Mouse (Mus musculus) heart, embryonic 16.5 days (tissue): Measurements from ENCODE around the gene Garem2. TPM values are rescaled to one million over a fixed set of nuclear protein-coding genes. Genes with fewer than 3 reads are reported as not detected.

Experiments
- ATAC-seq: fragments of 200-750 bp; cut with Nextera tagmentation; replicated peaks from 2 replicates; pipeline ENCODE4 v1.8.0; 2017; ENCODE audit warnings: moderate number of reproducible peaks; ENCODE audit not compliant: insufficient read depth, low FRiP score; ENCODE audit errors: extremely low read depth
- H3K27ac ChIP-seq: fragments of 300-500 bp; sonication (generic); 2 replicates; pipeline ENCODE4 v1.5.1; 2014; ENCODE audit warnings: mild to moderate bottlenecking, low read length, control low read depth, moderate library complexity
- H3K27me3 ChIP-seq: fragments of 300-500 bp; sonication (generic); 2 replicates; pipeline ENCODE4 v1.6.1; 2014; ENCODE audit warnings: low read length, mixed read lengths; ENCODE audit not compliant: control insufficient read depth, insufficient read depth
- H3K36me3 ChIP-seq: fragments of 300-500 bp; sonication (generic); 2 replicates; pipeline ENCODE4 v1.6.1; 2014; ENCODE audit not compliant: control insufficient read depth, insufficient read depth
- H3K4me1 ChIP-seq: fragments of 300-500 bp; sonication (generic); 2 replicates; pipeline ENCODE4 v1.6.1; 2014; ENCODE audit warnings: low read length, mixed read lengths; ENCODE audit not compliant: control insufficient read depth, insufficient read depth
- H3K4me2 ChIP-seq: fragments of 300-500 bp; sonication (generic); 2 replicates; pipeline ENCODE4 v1.6.1; 2014; ENCODE audit warnings: low read depth, mild to moderate bottlenecking, control low read depth, low read length
- H3K4me3 ChIP-seq: fragments of 300-500 bp; sonication (generic); 2 replicates; pipeline ENCODE4 v1.5.1; 2014; ENCODE audit warnings: mild to moderate bottlenecking, control low read depth, low read length
- H3K9ac ChIP-seq: fragments of 300-500 bp; sonication (generic); 2 replicates; pipeline ENCODE4 v1.6.1; 2014; ENCODE audit warnings: low read length, control low read depth
- H3K9me3 ChIP-seq: fragments of 300-500 bp; sonication (generic); replicated peaks from 2 replicates; pipeline ENCODE4 v1.6.1; 2016; ENCODE audit warnings: low read length; ENCODE audit not compliant: control insufficient read depth
- WGBS: fragments of 180-500 bp; shearing (Covaris S2); extraction: QIAGEN DNeasy Blood & Tissue Kit; methylation state at CpG from one replicate; pipeline ENCODE4 v1.1.7; 2014; 5-methylcytosine and 5-hydroxymethylcytosine counted together
- polyA plus RNA-seq: library from polyadenylated mRNA; unstranded; fragments of >200 nt; fragmentation: Nextera tagmentation; extraction: Ambion mirVana; gene quantifications from 2 replicates; pipeline ENCODE4 v1.2.1, GENCODE M21; 2015

The Garem2 gene
- polyA plus RNA-seq, 1 experiment from 2014 or later, result 0.12 TPM

DNA sequence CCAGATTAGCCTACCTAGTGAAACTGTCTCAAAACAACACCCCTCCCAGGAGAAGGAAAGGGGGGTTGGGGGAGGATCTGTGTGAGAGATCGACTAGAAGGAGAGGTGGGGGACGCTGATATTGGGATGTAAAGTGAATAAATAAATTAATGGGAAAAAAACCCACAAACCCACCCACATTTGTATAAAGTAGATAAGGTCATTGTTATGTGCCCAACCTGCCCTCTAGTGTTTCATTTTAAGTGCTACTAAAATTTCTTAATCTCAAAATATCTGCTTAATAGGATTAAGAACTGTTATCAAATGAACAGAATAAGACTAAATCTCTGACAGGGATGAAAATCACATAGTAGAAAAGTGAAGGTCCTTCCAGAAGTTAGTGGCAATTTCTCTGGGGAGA is 10.6 kb upstream of the Garem2 start:
- H3K4me1 ChIP-seq, result no peaks in the 10 kb centered on the region
- H3K27me3 ChIP-seq, result no peaks in the 10 kb centered on the region
- no peaks in the 10 kb centered on the region for H3K9me3 ChIP-seq
- 52% methylated on average over 2 of the region's 2 CpGs for WGBS
- no peak overlapping the region for H3K27ac ChIP-seq
- no peak overlapping the region for H3K4me3 ChIP-seq
- no peak overlapping the region for H3K9ac ChIP-seq
- no peak overlapping the region for H3K4me2 ChIP-seq
- no peaks in the 10 kb centered on the region for H3K36me3 ChIP-seq
- ATAC-seq, result no peak

DNA sequence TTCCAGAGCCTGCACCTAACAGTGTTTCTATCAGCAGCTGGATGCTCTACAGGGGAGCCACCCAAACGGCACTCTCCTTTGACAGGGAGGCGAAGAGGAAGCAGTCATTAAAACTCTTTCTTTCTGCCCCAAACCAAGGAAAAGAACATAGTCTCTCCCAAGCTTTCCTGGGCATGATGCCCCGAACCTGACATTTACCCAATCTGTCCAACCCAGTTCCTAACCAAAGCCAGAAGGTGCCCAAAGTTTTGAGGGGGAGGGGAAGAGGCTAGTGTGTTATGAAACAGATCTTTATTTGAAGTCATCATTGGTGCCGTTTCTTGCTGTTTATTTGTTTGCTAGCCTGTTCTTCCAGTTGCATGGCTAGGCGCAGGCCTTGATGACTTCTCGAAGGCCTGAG is 9.2 kb upstream of the Garem2 start:
- no peaks in the 10 kb centered on the region for H3K9me3 ChIP-seq
- H3K9ac ChIP-seq, result no peak overlapping the region
- no peaks in the 10 kb centered on the region for H3K4me1 ChIP-seq
- H3K27me3 ChIP-seq, result no peaks in the 10 kb centered on the region
- no peak overlapping the region for H3K27ac ChIP-seq
- 70% methylated on average over 6 of the region's 6 CpGs for WGBS
- no peaks in the 10 kb centered on the region for H3K36me3 ChIP-seq
- no peak overlapping the region for H3K4me3 ChIP-seq
- ATAC-seq, result no peak
- H3K4me2 ChIP-seq, result no peak overlapping the region

DNA sequence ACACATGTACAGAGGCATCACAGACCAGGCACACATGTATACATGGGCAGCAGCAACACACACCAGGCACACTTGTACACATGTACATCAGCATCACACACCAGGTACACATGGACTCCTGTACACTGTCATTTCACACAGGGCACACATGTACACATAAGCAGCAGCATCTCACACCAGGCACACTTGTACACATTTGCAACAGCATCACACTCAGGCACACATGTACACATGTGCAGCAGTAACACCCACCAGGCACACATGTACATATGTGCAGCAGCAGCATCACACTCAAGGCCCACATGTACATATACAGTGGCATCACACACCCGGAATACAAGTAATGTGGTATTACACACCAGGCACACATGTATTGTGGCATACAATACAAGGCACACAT is 6.7 kb upstream of the Garem2 start:
- 86% methylated on average over 1 of the region's 1 CpGs for WGBS
- Histone ChIP-seq H3K4me1 (no peaks in the 10 kb centered on the region), H3K4me3 (no peak overlapping the region)

DNA sequence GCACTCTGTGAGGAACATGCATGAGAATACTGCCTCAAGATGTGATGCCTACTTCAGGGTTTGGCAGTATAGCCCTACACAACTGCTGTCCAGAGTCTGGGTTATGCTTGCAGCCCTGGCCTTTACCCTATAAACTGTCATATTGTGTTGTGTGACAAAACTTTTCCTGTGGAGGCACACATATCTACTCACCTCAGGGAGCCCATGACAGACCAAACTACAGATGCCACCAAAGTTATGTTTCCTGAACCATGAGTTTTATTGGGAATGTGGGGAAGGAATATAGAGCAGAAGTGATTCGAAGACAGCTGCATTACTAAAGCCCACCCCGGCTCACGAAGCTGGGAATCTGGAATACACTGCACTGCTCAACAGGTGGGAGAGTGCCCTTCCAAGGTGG is 1.6 kb upstream of the Garem2 start:
- Histone ChIP-seq H3K9ac (no peak overlapping the region), H3K36me3 (no peaks in the 10 kb centered on the region), H3K27ac (no peak overlapping the region), H3K9me3 (no peaks in the 10 kb centered on the region), H3K4me1 (peaks cover 10% of the 10 kb centered on the region; the same call in 1 of the 2 replicates), H3K27me3 (peaks cover 51% of the 10 kb centered on the region), H3K4me3 (no peak overlapping the region), H3K4me2 (no peak overlapping the region)
- no peak for ATAC-seq
- WGBS, result 81% methylated on average over 3 of the region's 3 CpGs

More for the DNA sequence above, 6.7 kb upstream of the Garem2 start:
- Histone ChIP-seq H3K4me2 (no peak overlapping the region), H3K9me3 (no peaks in the 10 kb centered on the region), H3K27me3 (peaks cover 3% of the 10 kb centered on the region; the same call in 1 of the 2 replicates), H3K27ac (no peak overlapping the region), H3K9ac (no peak overlapping the region), H3K36me3 (no peaks in the 10 kb centered on the region)
- ATAC-seq, result no peak

DNA sequence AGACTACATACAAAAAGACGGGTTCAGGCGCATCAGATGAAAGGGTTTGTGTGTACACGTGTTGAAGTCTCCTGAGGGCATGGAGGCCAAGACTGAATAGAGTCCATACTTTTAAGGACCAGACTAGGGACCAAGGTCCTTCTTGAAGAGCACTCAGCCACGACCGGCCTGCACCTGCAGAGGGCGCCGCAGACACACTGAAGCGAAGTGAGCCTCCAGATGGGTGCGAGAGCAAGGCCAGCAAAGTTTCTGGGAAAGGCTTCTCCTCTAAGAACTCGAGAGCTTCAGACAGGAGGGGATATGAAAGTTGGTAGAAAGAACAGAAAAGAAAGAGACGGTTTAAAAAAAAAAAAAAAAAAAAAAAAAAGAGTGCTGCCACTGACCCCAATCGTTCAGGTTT is 622 bp upstream of the Garem2 start:
- Histone ChIP-seq H3K9ac (no peak overlapping the region), H3K27me3 (peaks cover 56% of the 10 kb centered on the region), H3K4me3 (peak overlapping the region; percentile 56), H3K4me1 (peaks cover 10% of the 10 kb centered on the region; the same call in 1 of the 2 replicates), H3K27ac (no peak overlapping the region), H3K4me2 (peak overlapping the region; percentile 88), H3K36me3 (no peaks in the 10 kb centered on the region), H3K9me3 (no peaks in the 10 kb centered on the region)
- no peak for ATAC-seq
- WGBS, result 3% methylated on average over 12 of the region's 12 CpGs

DNA sequence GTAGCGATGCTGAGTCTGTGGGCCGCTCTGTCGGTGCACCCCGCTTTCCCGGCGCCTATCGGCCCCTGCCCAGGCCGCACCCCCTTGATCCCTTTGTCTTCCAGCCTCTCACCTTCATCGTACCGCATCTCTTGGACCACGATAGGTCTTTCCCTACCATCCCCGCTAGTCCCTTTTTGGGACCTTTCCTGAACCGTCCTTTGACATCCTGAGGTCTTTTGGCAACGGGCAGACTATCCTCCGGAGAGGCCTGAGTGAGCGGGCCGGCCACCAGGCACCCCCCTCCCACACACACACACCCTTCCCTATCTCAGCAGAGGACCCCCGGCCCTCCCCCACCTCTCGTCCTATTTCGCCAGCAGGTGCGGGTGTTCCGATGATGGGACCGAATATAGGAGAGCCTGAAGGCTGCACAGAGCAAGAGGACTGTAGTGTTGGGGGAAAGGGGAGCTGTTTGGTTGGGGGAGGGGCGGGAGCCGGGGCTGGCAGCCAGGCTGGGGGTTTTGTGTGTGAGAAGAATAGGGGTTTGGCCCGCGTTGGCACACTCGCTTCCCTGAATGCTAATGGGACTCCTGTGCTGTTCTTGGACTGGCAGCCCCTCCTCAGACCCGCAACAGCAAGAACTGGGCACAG is 823 bp downstream of the Garem2 start, which contains the start of gene 3110082J24Rik:
TSS of gene 3110082J24Rik (minus strand) at position 419 of the 633 bp plus-strand sequence.
- Histone ChIP-seq H3K9me3 (no peaks in the 10 kb centered on the region), H3K36me3 (no peaks in the 10 kb centered on the region), H3K27ac (no peak within 1 kb of the TSS), H3K4me2 (peak within 1 kb of the TSS; percentile 88), H3K9ac (peak within 1 kb of the TSS; percentile 56), H3K27me3 (peaks cover 65% of the 10 kb centered on the region), H3K4me1 (peaks cover 16% of the 10 kb centered on the region), H3K4me3 (peak within 1 kb of the TSS; percentile 56)
- no peak for ATAC-seq
- WGBS, result 2% methylated on average over 28 of the region's 29 CpGs

DNA sequence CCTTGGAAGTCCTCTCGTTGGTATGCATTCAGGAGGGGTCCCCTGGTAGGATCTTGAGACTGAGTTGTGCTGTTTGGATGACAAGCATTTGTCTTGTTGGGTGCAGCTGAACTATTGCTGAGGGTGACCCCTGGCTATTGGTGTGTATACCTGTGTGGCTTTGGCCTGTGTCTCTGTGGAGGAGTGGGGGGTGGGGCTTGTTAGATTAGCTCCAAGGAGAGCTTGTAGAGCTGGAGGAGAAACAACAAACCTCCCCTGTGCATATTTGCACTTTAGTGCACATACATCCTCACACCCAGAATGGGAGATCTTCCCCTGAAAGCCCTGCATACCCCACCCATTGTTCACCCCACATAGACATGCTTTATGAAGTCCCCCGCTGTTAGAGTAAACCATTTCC is 1.8 kb downstream of the Garem2 start:
- H3K9me3 ChIP-seq, result no peaks in the 10 kb centered on the region

DNA sequence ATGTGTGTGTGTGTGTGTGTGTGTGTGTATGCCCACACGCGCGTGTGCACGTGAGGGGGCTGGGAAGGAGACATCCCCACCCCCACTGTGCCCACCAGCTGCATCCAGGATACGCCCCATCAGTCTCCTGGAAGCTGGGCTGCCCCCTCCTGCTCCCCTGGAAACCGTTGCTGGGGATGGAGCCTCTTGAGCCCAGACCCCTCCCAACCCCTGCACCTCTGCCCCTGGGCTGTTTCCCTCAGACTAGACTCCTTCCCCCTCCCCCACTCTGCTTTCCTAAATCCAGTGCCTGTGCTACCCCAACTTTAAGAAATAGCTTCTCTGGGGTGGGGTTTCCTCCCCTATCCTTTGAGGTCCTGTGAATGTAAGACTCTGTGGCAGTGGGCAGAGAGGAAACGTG is 2.2 kb downstream of the Garem2 start:
- Histone ChIP-seq H3K36me3 (no peaks in the 10 kb centered on the region), H3K4me2 (no peak overlapping the region), H3K9ac (no peak overlapping the region), H3K9me3 (no peaks in the 10 kb centered on the region), H3K4me3 (no peak overlapping the region), H3K27me3 (peaks cover 73% of the 10 kb centered on the region), H3K4me1 (peaks cover 23% of the 10 kb centered on the region), H3K27ac (no peak overlapping the region)
- no peak for ATAC-seq
- 15% methylated on average over 7 of the region's 7 CpGs for WGBS

More for the DNA sequence above, 1.8 kb downstream of the Garem2 start:
- Histone ChIP-seq H3K36me3 (no peaks in the 10 kb centered on the region), H3K4me1 (peaks cover 23% of the 10 kb centered on the region), H3K9ac (no peak overlapping the region), H3K4me3 (no peak overlapping the region), H3K27ac (no peak overlapping the region), H3K4me2 (no peak overlapping the region), H3K27me3 (peaks cover 69% of the 10 kb centered on the region)
- ATAC-seq, result no peak
- WGBS, result 20% methylated on average over 2 of the region's 2 CpGs

DNA sequence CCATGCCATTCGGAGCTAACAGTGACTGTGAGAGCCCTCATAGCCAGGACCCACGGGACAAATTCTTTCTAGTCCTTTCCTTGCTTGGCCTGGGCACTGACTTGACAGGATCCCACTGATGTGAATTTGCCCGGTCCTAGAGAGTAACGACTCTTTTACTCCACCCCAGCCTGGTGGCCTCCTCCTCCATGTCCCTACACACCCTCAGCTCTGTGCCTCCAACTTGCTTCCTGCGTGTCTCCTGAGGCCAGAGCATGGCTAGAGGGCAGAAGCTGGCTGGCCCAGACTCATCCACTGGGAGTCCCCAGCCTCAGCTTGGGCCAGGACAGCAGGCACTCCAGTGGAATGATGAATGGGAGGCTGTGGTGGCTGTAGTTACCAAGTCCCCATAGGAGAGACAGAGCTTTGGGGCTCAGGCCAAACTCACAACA is 2.7 kb downstream of the Garem2 start:
- no peak overlapping the region for H3K4me2 ChIP-seq
- no peak for ATAC-seq
- no peak overlapping the region for H3K27ac ChIP-seq
- 15% methylated on average over 5 of the region's 5 CpGs for WGBS
- no peaks in the 10 kb centered on the region for H3K36me3 ChIP-seq
- no peak overlapping the region for H3K4me3 ChIP-seq
- H3K27me3 ChIP-seq, result peaks cover 76% of the 10 kb centered on the region
- H3K9ac ChIP-seq, result no peak overlapping the region
- no peaks in the 10 kb centered on the region for H3K9me3 ChIP-seq
- H3K4me1 ChIP-seq, result peaks cover 23% of the 10 kb centered on the region
